Mouse (Mus musculus): ENCODE measurements around the gene Arhgef3. TPM values are rescaled to one million over a fixed set of nuclear protein-coding genes. Genes with fewer than 3 reads are reported as not detected.

Arhgef3 gene
- 316 TPM for polyA plus RNA-seq (2017; shearing (Covaris generic))

GRCm38 (mm10) chr14:27114362-27115274, at the start of gene Arhgef3:
Gene Arhgef3, plus strand, starts transcription at chr14:27114899.

GRCm38 (mm10) chr14:27428573-27428972, 313.9 kb downstream of the Arhgef3 start, which contains the start of gene Fam208a:
Gene Fam208a, plus strand, starts transcription at chr14:27428834.

Other genes with a start within 250 kb of the Arhgef3 start
- gene Asb14, start 220.3 kb upstream of the Arhgef3 start, polyA plus RNA-seq (2017; shearing (Covaris generic)), result 0.56 TPM
- 45.4 TPM for gene Appl1, start 143.7 kb upstream of the Arhgef3 start, polyA plus RNA-seq (2017; shearing (Covaris generic))
- gene Hesx1, start 120.5 kb upstream of the Arhgef3 start, polyA plus RNA-seq (2017; shearing (Covaris generic)), result 1.6 TPM
- gene Il17rd, start 76.0 kb upstream of the Arhgef3 start, polyA plus RNA-seq (2017; shearing (Covaris generic)), result 0.29 TPM

Measured in CD4-positive, CD25-positive, alpha-beta regulatory T cell, adult 9 weeks (primary cell).